In genomic region chr16:43540108-43540507, GRCm38 (mm10) we compare ENCODE assay signal across 9 mouse cellular contexts.
DNase-seq lines count a peak whose midpoint lies in the region; ATAC-seq and TF ChIP-seq lines count a peak whose summit lies in the region.
"Had no signal": no experiment of that assay in that cellular context is flagged by ENCODE, and none has a peak within 500 bp of the region (broad histone marks: within the 10 kb centered on the region; RNA-seq: fewer than 3 reads in every experiment).

No protein-coding gene starts in this region.

- ATAC-seq in kidney, embryonic 16.5 days (ENCODE audit: low FRiP score, low TSS enrichment): peak; percentile 78; the same call in 1 of the 2 replicates
- peak; percentile 82 for ATAC-seq in liver, postnatal 0 days

- H3K4me1 ChIP-seq in kidney, embryonic 16.5 days (ENCODE audit: insufficient read depth, low read length): no peaks in the 10 kb centered on the region; the same call in 1 of the 2 replicates
- H3K4me1 ChIP-seq in CH12.LX (ENCODE audit: control insufficient read depth in 1 of 2, insufficient read depth in 2 of 2): peaks cover 3 to 60% of the 10 kb centered on the region in 2 experiments
- H3K4me1 ChIP-seq in liver, postnatal 0 days (ENCODE audit: insufficient read depth): peaks cover 4% of the 10 kb centered on the region; the same call in 1 of the 2 replicates

- no peak for TF ChIP-seq EP300 in CH12.LX (IDR thresholded peaks at IDR 0.05; ENCODE audit: low read length)
- TF ChIP-seq EP300 in liver, postnatal 0 days (IDR thresholded peaks at IDR 0.05; ENCODE audit: low read depth): no peak

- intact Hi-C loops in gastrocnemius, postnatal 14 days (cut with DNase I; ENCODE audit: low total_unique reads): no loop called here

- no peak overlapping the region for H3K4me2 ChIP-seq in kidney, embryonic 16.5 days (replicated peaks; ENCODE audit: low read depth, low read length)
- no peak overlapping the region for H3K4me2 ChIP-seq in CH12.LX (ENCODE audit: insufficient read depth, low read depth, poor library complexity, severe bottlenecking)
- no peak overlapping the region for H3K4me2 ChIP-seq in liver, postnatal 0 days (ENCODE audit: low read depth, low read length)
- H3K4me2 ChIP-seq: neural tube, embryonic 13.5 days had no signal

- no peaks in the 10 kb centered on the region for H3K27me3 ChIP-seq in kidney, embryonic 16.5 days (ENCODE audit: insufficient read depth, low read length)
- H3K27me3 ChIP-seq in CH12.LX (replicated peaks): no peaks in the 10 kb centered on the region
- no peaks in the 10 kb centered on the region for H3K27me3 ChIP-seq in liver, postnatal 0 days (ENCODE audit: insufficient read depth, low read length)
- H3K27me3 ChIP-seq: neural tube, embryonic 13.5 days had no signal

- in situ Hi-C loops in CH12.LX (cut with MboI; ENCODE audit: low pct_ligation_motif_present, low pct_unique_long_range_greater_than_20kb, low sequenced_read_pairs): no loop called here

- H3K9me3 ChIP-seq in kidney, embryonic 16.5 days (ENCODE audit: low read length): no peaks in the 10 kb centered on the region
- H3K9me3 ChIP-seq in CH12.LX (replicated peaks; ENCODE audit: low read length): no peaks in the 10 kb centered on the region
- H3K9me3 ChIP-seq in liver, postnatal 0 days (ENCODE audit: low read length): no peaks in the 10 kb centered on the region
- H3K9me3 ChIP-seq: neural tube, embryonic 13.5 days had no signal

- TF ChIP-seq CTCF in CH12.LX (conservative IDR thresholded peaks at IDR 0.05 in 1 of 2, IDR thresholded peaks at IDR 0.05 in 1 of 2; ENCODE audit: low read depth in 2 of 2, low read length in 2 of 2): peak; percentile 81 to 91
- TF ChIP-seq CTCF in liver, postnatal 0 days (IDR thresholded peaks at IDR 0.05; ENCODE audit: low read depth): peak; percentile 93

- H3K9ac ChIP-seq in kidney, embryonic 16.5 days (replicated peaks; ENCODE audit: low read length): no peak overlapping the region
- no peak overlapping the region for H3K9ac ChIP-seq in CH12.LX (ENCODE audit: insufficient read depth, low read depth)
- no peak overlapping the region for H3K9ac ChIP-seq in liver, postnatal 0 days (replicated peaks)
- H3K9ac ChIP-seq: neural tube, embryonic 13.5 days had no signal

- no peak overlapping the region for H3K27ac ChIP-seq in kidney, embryonic 16.5 days (ENCODE audit: low read length)
- no peak overlapping the region for H3K27ac ChIP-seq in CH12.LX (ENCODE audit: insufficient read depth, low read depth)
- H3K27ac ChIP-seq in liver, postnatal 0 days (ENCODE audit: low read depth): no peak overlapping the region

- H3K36me3 ChIP-seq in kidney, embryonic 16.5 days (ENCODE audit: insufficient read depth, low read length): no peaks in the 10 kb centered on the region
- H3K36me3 ChIP-seq in CH12.LX (replicated peaks in 1 of 2; ENCODE audit: control insufficient read depth in 1 of 2, insufficient read depth in 1 of 2, low read length in 1 of 2): peaks cover 34 to 84% of the 10 kb centered on the region in 2 experiments
- H3K36me3 ChIP-seq in liver, postnatal 0 days (replicated peaks; ENCODE audit: insufficient read depth, low read length): no peaks in the 10 kb centered on the region

- H3K79me2 ChIP-seq in CH12.LX (replicated peaks; ENCODE audit: control insufficient read depth, extremely low read depth, insufficient read depth, poor library complexity, severe bottlenecking): peaks cover 92% of the 10 kb centered on the region

- no peak overlapping the region for H3K4me3 ChIP-seq in kidney, embryonic 16.5 days (ENCODE audit: low read length)
- no peak overlapping the region for H3K4me3 ChIP-seq in CH12.LX (replicated peaks in 1 of 3; ENCODE audit: low read depth in 2 of 3, low read length in 2 of 3, poor library complexity in 1 of 3)
- no peak overlapping the region for H3K4me3 ChIP-seq in liver, postnatal 0 days (ENCODE audit: low read depth, low read length)
- H3K4me3 ChIP-seq: neural tube, embryonic 13.5 days had no signal

- dilution Hi-C loops in CH12.LX (cut with MboI; ENCODE audit: extremely low pct_ligation_motif_present, extremely low pct_unique_long_range_greater_than_20kb, low sequenced_read_pairs): no loop called here

- no peak; the same call in 1 of the 2 replicates for TF ChIP-seq POLR2A in CH12.LX (IDR thresholded peaks at IDR 0.05; ENCODE audit: low read depth, low read length)

- 29% methylated on average over 3 of the region's 3 CpGs for WGBS in kidney, embryonic 16.5 days
- WGBS in liver, postnatal 0 days (ENCODE audit: insufficient replicate concordance): 22% methylated on average over 3 of the region's 3 CpGs

- TF ChIP-seq RAD21 in CH12.LX (IDR thresholded peaks at IDR 0.05; ENCODE audit: low read depth, low read length): peak; percentile 82

- DNase-seq in kidney, postnatal 10 days: no peak
- peak; percentile 70 for DNase-seq in CH12.LX (ENCODE audit: extremely low read depth)
- peak; percentile 8 for DNase-seq in c-Kit-positive CD71-negative TER-119-negative erythroid progenitor cells, embryonic 14.5 days (ENCODE audit: low read depth)
- DNase-seq in liver, postnatal 0 days: no peak
- no peak for DNase-seq in gastrocnemius, postnatal 14 days
- no peak for DNase-seq in layer of hippocampus, adult 9-11 months
- no peak for DNase-seq in adrenal gland, postnatal 25 days

TF ChIP-seq in CH12.LX, 34 proteins besides CTCF, POLR2A, EP300 and RAD21:
- TF ChIP-seq HCFC1 (IDR thresholded peaks at IDR 0.05; ENCODE audit: low read depth, low read length) (no peak), ZC3H11A (IDR thresholded peaks at IDR 0.05; ENCODE audit: low read depth, low read length) (peak; percentile 69), TCF12 (IDR thresholded peaks at IDR 0.05; ENCODE audit: low read depth, low read length) (no peak), ELF1 (IDR thresholded peaks at IDR 0.05; ENCODE audit: low read depth, low read length) (no peak), JUND (conservative IDR thresholded peaks at IDR 0.05; ENCODE audit: low read depth, low read length) (no peak), SIN3A (IDR thresholded peaks at IDR 0.05; ENCODE audit: low read length) (0 out of 2 replicates have a peak, but pooled peaks have one; percentile 28), E2F4 (IDR thresholded peaks at IDR 0.05; ENCODE audit: insufficient replicate concordance, low read depth, low read length) (no peak), MAFK (IDR thresholded peaks at IDR 0.05; ENCODE audit: insufficient replicate concordance, low read length) (no peak), BHLHE40 (IDR thresholded peaks at IDR 0.05; ENCODE audit: low read depth, low read length) (0 out of 2 replicates have a peak, but pooled peaks have one; percentile 16), MEF2A (IDR thresholded peaks at IDR 0.05; ENCODE audit: borderline replicate concordance, low read depth, low read length) (no peak), IRF4 (IDR thresholded peaks at IDR 0.05; ENCODE audit: low read depth, low read length) (no peak), SMC3 (IDR thresholded peaks at IDR 0.05; ENCODE audit: low read depth, low read length) (peak; percentile 92), TBP (conservative IDR thresholded peaks at IDR 0.05; ENCODE audit: low read depth, low read length) (0 out of 2 replicates have a peak, but pooled peaks have one; percentile 55), CHD1 (IDR thresholded peaks at IDR 0.05; ENCODE audit: low read depth, low read length) (peak; percentile 62; the same call in 1 of the 2 replicates), NELFE (IDR thresholded peaks at IDR 0.05; ENCODE audit: low read depth, low read length) (no peak), ZKSCAN1 (IDR thresholded peaks at IDR 0.05; ENCODE audit: borderline replicate concordance, low read depth, low read length) (no peak), NRF1 (IDR thresholded peaks at IDR 0.05; ENCODE audit: low read depth, low read length) (no peak), MYC (IDR thresholded peaks at IDR 0.05; ENCODE audit: low read depth, low read length) (peak; percentile 71; the same call in 1 of the 2 replicates)

Comparison
In these comparisons a context has a peak if more than half of its experiments do, and no peak if none do; other contexts are left out.
1. DNase-seq: peak in CH12.LX (single experiment) and c-Kit-positive CD71-negative TER-119-negative erythroid progenitor cells, embryonic 14.5 days (single experiment); none in kidney, postnatal 10 days (single experiment), liver, postnatal 0 days (single experiment), gastrocnemius, postnatal 14 days (single experiment), layer of hippocampus, adult 9-11 months (single experiment) and adrenal gland, postnatal 25 days (single experiment).